Comparison of ENCODE assay signal across 7 mouse cellular contexts in the genomic region with DNA sequence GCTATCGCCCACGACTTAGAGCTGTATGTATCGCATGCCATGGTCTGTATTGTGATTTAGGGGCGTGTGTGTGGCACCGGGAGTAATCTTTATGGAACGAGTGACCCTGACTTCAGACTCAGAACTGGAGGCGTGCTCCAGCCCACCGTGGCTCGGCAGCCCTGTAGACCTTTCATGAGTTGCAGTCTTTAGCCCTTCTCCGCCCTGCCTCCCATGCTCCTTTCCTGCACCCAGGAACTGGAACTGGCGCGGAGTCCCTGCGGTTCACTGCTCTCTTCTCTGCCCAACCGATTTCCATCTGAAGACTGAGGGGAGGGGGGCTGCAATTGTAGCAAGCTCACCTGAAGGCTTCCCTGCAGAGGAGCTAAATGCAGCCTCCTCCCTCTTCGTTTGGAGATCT. TPM values are rescaled to one million over a fixed set of nuclear protein-coding genes. Genes with fewer than 3 reads are reported as not detected.
DNase-seq lines count a peak whose midpoint lies in the region; ATAC-seq and TF ChIP-seq lines count a peak whose summit lies in the region.

No protein-coding gene starts in this region.

- WGBS in lung, embryonic 16.5 days: under 1% methylated on average over 15 of the region's 15 CpGs
- WGBS in forebrain, embryonic 11.5 days: under 1% methylated on average over 15 of the region's 15 CpGs
- WGBS in limb, embryonic 15.5 days: under 1% methylated on average over 15 of the region's 15 CpGs
- WGBS in stomach, postnatal 0 days: 0% methylated on average over 15 of the region's 15 CpGs

- no peak for TF ChIP-seq EP300 in stomach, postnatal 0 days (optimal IDR thresholded peaks at IDR 0.05)

- peak overlapping the region; percentile 77 for H3K9ac ChIP-seq in lung, embryonic 16.5 days (ENCODE audit: low read length)
- peak overlapping the region; percentile 76 for H3K9ac ChIP-seq in forebrain, embryonic 11.5 days (ENCODE audit: low read length)
- peak overlapping the region; percentile 78 for H3K9ac ChIP-seq in limb, embryonic 15.5 days
- H3K9ac ChIP-seq in stomach, postnatal 0 days (ENCODE audit: low read length): peak overlapping the region; percentile 71

- peaks cover 6% of the 10 kb centered on the region; the same call in 1 of the 2 replicates for H3K36me3 ChIP-seq in lung, embryonic 16.5 days (ENCODE audit: control insufficient read depth, insufficient read depth, low read length)
- no peaks in the 10 kb centered on the region; the same call in 1 of the 2 replicates for H3K36me3 ChIP-seq in forebrain, embryonic 11.5 days (ENCODE audit: control insufficient read depth, insufficient read depth, low read length)
- H3K36me3 ChIP-seq in limb, embryonic 15.5 days: peaks cover 19% of the 10 kb centered on the region
- H3K36me3 ChIP-seq in stomach, postnatal 0 days (ENCODE audit: control insufficient read depth, insufficient read depth, low read length): peaks cover 3% of the 10 kb centered on the region; the same call in 1 of the 2 replicates

- no peaks in the 10 kb centered on the region for H3K27me3 ChIP-seq in lung, embryonic 16.5 days (ENCODE audit: control insufficient read depth, insufficient read depth, low read depth, low read length)
- H3K27me3 ChIP-seq in forebrain, embryonic 11.5 days (ENCODE audit: control insufficient read depth, insufficient read depth, low read length): no peaks in the 10 kb centered on the region
- H3K27me3 ChIP-seq in limb, embryonic 15.5 days: no peaks in the 10 kb centered on the region
- H3K27me3 ChIP-seq in stomach, postnatal 0 days (ENCODE audit: control insufficient read depth, insufficient read depth, low read length): no peaks in the 10 kb centered on the region

- peak overlapping the region; percentile 70 for H3K4me3 ChIP-seq in lung, embryonic 16.5 days (ENCODE audit: low read length)
- H3K4me3 ChIP-seq in forebrain, embryonic 11.5 days (ENCODE audit: low read depth, low read length): peak overlapping the region; percentile 80
- peak overlapping the region; percentile 88 for H3K4me3 ChIP-seq in limb, embryonic 15.5 days
- peak overlapping the region; percentile 76 for H3K4me3 ChIP-seq in stomach, postnatal 0 days (ENCODE audit: low read depth, low read length)

- DNase-seq in lung, postnatal 36 days: no peak
- no peak for DNase-seq in forebrain, embryonic 11.5 days (ENCODE audit: low spot score)
- peak; percentile 40 for DNase-seq in stomach, postnatal 0 days (ENCODE audit: low spot score)
- DNase-seq in right cerebral cortex, postnatal 14 days: no peak
- DNase-seq in gastrocnemius, postnatal 4 days (ENCODE audit: low spot score in 2 of 2): no peak

- H3K9me3 ChIP-seq in lung, embryonic 16.5 days (ENCODE audit: control insufficient read depth, low read length): no peaks in the 10 kb centered on the region
- no peaks in the 10 kb centered on the region for H3K9me3 ChIP-seq in forebrain, embryonic 11.5 days (ENCODE audit: control insufficient read depth, low read length)
- no peaks in the 10 kb centered on the region for H3K9me3 ChIP-seq in limb, embryonic 15.5 days
- H3K9me3 ChIP-seq in stomach, postnatal 0 days (ENCODE audit: control insufficient read depth, low read length): no peaks in the 10 kb centered on the region

- H3K27ac ChIP-seq in lung, embryonic 16.5 days (ENCODE audit: low read length): peak overlapping the region; percentile 96
- H3K27ac ChIP-seq in forebrain, embryonic 11.5 days (ENCODE audit: low read depth, low read length): no peak overlapping the region
- H3K27ac ChIP-seq in limb, embryonic 15.5 days: peak overlapping the region; percentile 95
- H3K27ac ChIP-seq in stomach, postnatal 0 days (replicated peaks): peak overlapping the region; percentile 97

- no peak for ATAC-seq in lung, embryonic 16.5 days (ENCODE audit: low read depth)
- no peak for ATAC-seq in forebrain, embryonic 11.5 days (replicated peaks; ENCODE audit: low FRiP score)
- ATAC-seq in limb, embryonic 15.5 days (ENCODE audit: insufficient number of reproducible peaks, low FRiP score, low TSS enrichment, low read depth): no peak
- no peak for ATAC-seq in stomach, postnatal 0 days (ENCODE audit: low FRiP score, low TSS enrichment)

- H3K4me2 ChIP-seq in lung, embryonic 16.5 days (ENCODE audit: low read depth, low read length): peak overlapping the region; percentile 97
- H3K4me2 ChIP-seq in forebrain, embryonic 11.5 days (ENCODE audit: low read depth, low read length, severe bottlenecking): peak overlapping the region; percentile 83
- H3K4me2 ChIP-seq in limb, embryonic 15.5 days: peak overlapping the region; percentile 88
- peak overlapping the region; percentile 89 for H3K4me2 ChIP-seq in stomach, postnatal 0 days (replicated peaks; ENCODE audit: low read depth)

- H3K4me1 ChIP-seq in lung, embryonic 16.5 days (replicated peaks; ENCODE audit: control insufficient read depth, insufficient read depth, low read length): peaks cover 13% of the 10 kb centered on the region
- peaks cover 3% of the 10 kb centered on the region; the same call in 1 of the 2 replicates for H3K4me1 ChIP-seq in forebrain, embryonic 11.5 days (replicated peaks; ENCODE audit: control insufficient read depth, insufficient read depth, low read length)
- peaks cover 17% of the 10 kb centered on the region for H3K4me1 ChIP-seq in limb, embryonic 15.5 days
- peaks cover 2% of the 10 kb centered on the region; the same call in 1 of the 2 replicates for H3K4me1 ChIP-seq in stomach, postnatal 0 days (replicated peaks; ENCODE audit: control insufficient read depth, insufficient read depth)

- no peak for TF ChIP-seq CTCF in stomach, postnatal 0 days (IDR thresholded peaks at IDR 0.05; ENCODE audit: low read depth)

RNA-seq across cellular contexts. Expression of a gene that starts 1.0 kb away (rescaled TPM):
- polyA plus RNA-seq in lung, embryonic 16.5 days (2015; fragmentation: Nextera tagmentation; extraction: Ambion mirVana): 20.6 and 23.9 TPM in 2 replicates
- 28.0 and 29.4 TPM in 2 replicates for polyA plus RNA-seq in forebrain, embryonic 11.5 days (2014; fragmentation: Nextera tagmentation; extraction: Ambion mirVana)
- 24.9 and 26.0 TPM in 2 replicates for polyA plus RNA-seq in limb, embryonic 15.5 days (2015; fragmentation: Nextera tagmentation; extraction: Ambion mirVana)
- polyA plus RNA-seq in stomach, postnatal 0 days (2015; fragmentation: Nextera tagmentation; extraction: Ambion mirVana): 31.6 and 33.0 TPM in 2 replicates
- 10 to 100 TPM; 35.1 to 41.4 TPM for total RNA-seq in gastrocnemius, postnatal 4 days (2021)

RNA-seq across cellular contexts. Expression of a gene that starts 8.6 kb away (rescaled TPM):
- 1.8 and 5.6 TPM in 2 replicates for polyA plus RNA-seq in lung, embryonic 16.5 days (2015; fragmentation: Nextera tagmentation; extraction: Ambion mirVana)
- polyA plus RNA-seq in forebrain, embryonic 11.5 days (2014; fragmentation: Nextera tagmentation; extraction: Ambion mirVana): 0.28 TPM in 1 of 2 replicates, not detected in the other
- polyA plus RNA-seq in limb, embryonic 15.5 days (2015; fragmentation: Nextera tagmentation; extraction: Ambion mirVana): 3.2 and 3.9 TPM in 2 replicates
- polyA plus RNA-seq in stomach, postnatal 0 days (2015; fragmentation: Nextera tagmentation; extraction: Ambion mirVana): 1.8 TPM in 2 replicates
- 1 to 10 TPM; 3.0 to 4.4 TPM for total RNA-seq in gastrocnemius, postnatal 4 days (2021)

RNA-seq across cellular contexts. Expression of a gene that starts 15.0 kb away (rescaled TPM):
- polyA plus RNA-seq in lung, embryonic 16.5 days (2015; fragmentation: Nextera tagmentation; extraction: Ambion mirVana): 34.0 and 36.4 TPM in 2 replicates
- 37.7 and 45.4 TPM in 2 replicates for polyA plus RNA-seq in forebrain, embryonic 11.5 days (2014; fragmentation: Nextera tagmentation; extraction: Ambion mirVana)
- 58.0 and 67.7 TPM in 2 replicates for polyA plus RNA-seq in limb, embryonic 15.5 days (2015; fragmentation: Nextera tagmentation; extraction: Ambion mirVana)
- 85.0 and 90.1 TPM in 2 replicates for polyA plus RNA-seq in stomach, postnatal 0 days (2015; fragmentation: Nextera tagmentation; extraction: Ambion mirVana)
- 10 to 100 TPM; 56.4 to 58.6 TPM for total RNA-seq in gastrocnemius, postnatal 4 days (2021)

RNA-seq across cellular contexts. Expression of a gene that starts 43.6 kb away (rescaled TPM):
- 5.7 and 5.9 TPM in 2 replicates for polyA plus RNA-seq in lung, embryonic 16.5 days (2015; fragmentation: Nextera tagmentation; extraction: Ambion mirVana)
- 12.4 and 12.8 TPM in 2 replicates for polyA plus RNA-seq in forebrain, embryonic 11.5 days (2014; fragmentation: Nextera tagmentation; extraction: Ambion mirVana)
- 20.5 and 26.6 TPM in 2 replicates for polyA plus RNA-seq in limb, embryonic 15.5 days (2015; fragmentation: Nextera tagmentation; extraction: Ambion mirVana)
- 5.6 and 6.2 TPM in 2 replicates for polyA plus RNA-seq in stomach, postnatal 0 days (2015; fragmentation: Nextera tagmentation; extraction: Ambion mirVana)
- total RNA-seq in gastrocnemius, postnatal 4 days (2021): 10 to 100 TPM; 36.5 to 38.7 TPM

RNA-seq across cellular contexts. Expression of a gene that starts 44.6 kb away (rescaled TPM):
- 46.1 and 50.7 TPM in 2 replicates for polyA plus RNA-seq in lung, embryonic 16.5 days (2015; fragmentation: Nextera tagmentation; extraction: Ambion mirVana)
- polyA plus RNA-seq in forebrain, embryonic 11.5 days (2014; fragmentation: Nextera tagmentation; extraction: Ambion mirVana): 62.6 and 69.0 TPM in 2 replicates
- 42.7 and 46.2 TPM in 2 replicates for polyA plus RNA-seq in limb, embryonic 15.5 days (2015; fragmentation: Nextera tagmentation; extraction: Ambion mirVana)
- 14.0 and 16.1 TPM in 2 replicates for polyA plus RNA-seq in stomach, postnatal 0 days (2015; fragmentation: Nextera tagmentation; extraction: Ambion mirVana)
- 10 to 100 TPM; 53.4 to 60.4 TPM for total RNA-seq in gastrocnemius, postnatal 4 days (2021)
